Mouse (Mus musculus) heart, postnatal 0 days (tissue): ENCODE measurements at regions not wholly inside any gene's neighbourhood (a gene's known extent, or its start where the extent isn't known, plus 50 kb on each side); places are given as distances from the start of the nearest gene placed in this dataset.

Experiments
- CTCF ChIP-seq: IDR thresholded peaks from 2 replicates; pipeline ENCODE4 v1.5.1; 2016; ENCODE audit warnings: antibody characterized with exemption, control low read depth, low read depth
- EP300 ChIP-seq: IDR thresholded peaks from 2 replicates; pipeline ENCODE4 v1.6.1; 2016; ENCODE audit warnings: antibody characterized with exemption, low read depth

DNA sequence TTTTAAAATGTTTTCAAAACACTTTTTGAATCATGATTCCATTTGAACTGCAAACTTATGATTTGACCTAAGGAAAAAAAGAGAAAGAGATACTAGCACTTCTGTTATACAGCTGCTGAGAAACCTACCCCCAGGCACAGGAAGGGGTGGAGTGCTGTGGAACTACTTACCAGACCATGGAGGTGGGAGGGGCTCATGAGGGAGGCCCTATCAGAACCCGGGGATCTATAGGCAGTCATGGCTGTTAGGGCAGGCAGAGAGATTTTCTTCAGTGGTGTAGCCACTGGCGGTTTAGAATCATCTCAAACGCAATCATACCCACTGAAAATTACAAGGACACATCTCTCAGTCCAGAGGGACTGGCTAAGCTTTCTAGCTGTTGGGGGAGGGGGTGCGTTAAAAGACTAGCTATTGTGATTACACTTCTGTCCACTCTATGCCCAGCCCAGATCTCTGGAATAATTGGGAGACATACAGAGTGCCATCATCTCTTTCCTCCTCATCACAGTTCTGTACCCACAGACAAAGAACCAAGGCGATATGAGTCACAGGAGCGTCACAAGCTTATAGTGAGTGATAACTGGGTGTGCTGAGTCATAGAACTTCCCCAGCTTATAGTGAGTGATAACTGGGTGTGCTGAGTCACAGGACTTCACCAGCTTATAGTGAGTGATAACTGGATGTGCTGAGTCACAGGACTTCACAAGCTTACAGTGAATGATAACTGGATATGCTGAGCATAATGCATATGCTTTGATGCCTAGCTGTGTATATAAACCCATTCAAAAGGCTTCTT lies 1608.8 kb downstream of the 4930444P10Rik start:
- no peak for TF ChIP-seq CTCF
- no peak for TF ChIP-seq EP300
